Mouse (Mus musculus): Measurements from ENCODE around the gene Clip2.
"Not testable (repeated sequence)": the region's sequence is repeated elsewhere in the genome, so short reads cannot be mapped to it uniquely, and the experiment has no call there.

Gene Clip2

GRCm38 (mm10) chr5:134455914-134456423 lies 96.3 kb downstream of the Clip2 start:
- DNase-seq: peak; percentile 32

GRCm38 (mm10) chr5:134455186-134455895 lies 96.9 kb downstream of the Clip2 start:
- DNase-seq: no peak

GRCm38 (mm10) chr5:134454421-134454820 lies 97.8 kb downstream of the Clip2 start:
- DNase-seq: no peak

- no peak for DNase-seq
These were observed 98.7 kb downstream of the Clip2 start for GRCm38 (mm10) chr5:134453577-134453976.

GRCm38 (mm10) chr5:134446755-134447154 lies 105.5 kb downstream of the Clip2 start:
- not testable (repeated sequence) for DNase-seq

- DNase-seq: no peak
These were observed 106.3 kb downstream of the Clip2 start for GRCm38 (mm10) chr5:134445895-134446294.

- DNase-seq: no peak
These were observed 106.9 kb downstream of the Clip2 start for GRCm38 (mm10) chr5:134445208-134445831.

GRCm38 (mm10) chr5:134444473-134444872 lies 107.8 kb downstream of the Clip2 start:
- no peak for DNase-seq

GRCm38 (mm10) chr5:134442066-134442465 lies 110.2 kb downstream of the Clip2 start:
- DNase-seq: no peak

GRCm38 (mm10) chr5:134441105-134441504 lies 111.1 kb downstream of the Clip2 start:
- no peak for DNase-seq

- no peak for DNase-seq
These were observed 112.1 kb downstream of the Clip2 start for GRCm38 (mm10) chr5:134440098-134440497.

GRCm38 (mm10) chr5:134439481-134439880 lies 112.8 kb downstream of the Clip2 start:
- DNase-seq: no peak

All from right cerebral cortex, postnatal 25 days (tissue).